Mouse (Mus musculus): ENCODE data around the gene Cers3.

Cers3 gene

DNA sequence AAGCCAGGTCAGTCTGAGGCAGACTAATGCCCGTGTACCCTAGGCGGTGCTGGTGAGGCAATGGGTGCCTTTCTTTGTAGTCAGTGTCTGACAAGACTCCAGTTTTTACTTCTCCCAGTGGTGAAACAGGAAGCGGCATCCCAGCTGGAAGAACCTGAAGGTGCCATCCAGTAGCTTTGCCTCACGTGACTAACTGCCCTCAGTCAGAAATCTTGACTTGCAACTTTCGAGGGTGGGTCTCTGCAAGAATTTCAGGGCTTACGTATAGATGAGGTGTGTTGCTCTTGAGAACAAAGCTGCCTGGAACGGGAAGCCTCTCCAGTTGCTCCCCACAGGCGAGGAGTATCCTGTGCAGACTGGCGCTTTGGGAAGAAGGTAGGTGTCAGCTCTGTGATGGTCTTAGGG, at the start of gene Cers3:
Gene Cers3 (plus strand): TSS at position 128 of the 405 bp plus-strand sequence.
- no peak for DNase-seq

DNA sequence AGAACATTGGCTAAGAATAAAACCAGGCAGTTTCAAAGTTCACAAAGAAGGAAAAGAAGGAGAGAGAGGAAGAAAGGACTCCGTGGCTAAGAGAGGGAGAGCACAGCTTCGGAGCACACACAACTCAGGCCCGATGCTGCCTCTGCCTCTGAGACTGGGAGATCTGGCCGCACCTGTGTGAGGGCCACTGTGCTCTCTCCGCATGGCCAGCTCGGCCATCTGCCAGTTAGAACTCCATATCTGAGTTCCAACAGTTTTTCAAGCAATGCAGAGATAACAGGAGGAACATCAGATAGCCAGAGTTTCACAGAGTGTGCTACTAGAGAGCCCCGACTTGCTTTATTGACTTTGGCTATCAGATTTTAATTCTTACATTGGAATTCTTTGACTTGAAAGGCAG, 48.8 kb upstream of the Cers3 start:
- DNase-seq = peak; percentile 7 to 11

DNA sequence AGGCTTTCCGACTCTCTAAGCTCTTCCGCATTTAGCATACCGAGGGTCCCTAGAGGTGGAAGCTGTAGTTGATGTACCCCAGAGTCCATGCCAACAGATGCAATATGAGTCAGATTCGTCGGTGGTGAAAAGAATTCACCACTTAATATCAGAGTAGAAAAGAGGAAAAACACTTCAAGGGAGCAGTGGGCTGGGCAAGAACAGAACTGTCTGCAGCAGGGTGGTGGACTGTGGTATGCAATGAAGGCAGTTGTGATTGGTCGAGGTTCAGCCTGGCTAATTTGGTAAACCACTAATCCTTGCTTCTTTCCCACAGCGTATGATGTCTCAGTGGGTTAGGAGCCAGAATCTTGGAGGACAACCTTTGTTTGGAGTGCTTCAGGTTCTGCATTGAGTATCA, 40.6 kb upstream of the Cers3 start:
- DNase-seq = no peak

DNA sequence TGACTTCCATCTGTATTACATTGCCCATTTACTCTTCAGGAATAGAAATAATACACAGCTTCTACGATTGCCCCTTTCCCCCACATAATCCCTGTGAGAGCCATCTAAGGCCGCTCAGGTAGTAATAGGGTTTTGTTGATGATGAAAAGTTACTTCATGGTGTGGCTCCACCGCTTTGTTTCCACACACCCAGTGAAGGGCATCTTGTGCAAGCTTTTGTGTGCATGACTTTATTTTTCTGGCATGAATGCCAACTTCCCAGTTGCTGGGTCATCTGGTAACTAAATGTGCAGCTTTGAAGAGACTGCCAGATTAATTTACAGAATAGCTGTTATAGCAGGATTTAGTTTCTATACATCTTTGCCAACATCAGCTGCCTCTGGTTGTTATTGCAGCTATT, 38.7 kb upstream of the Cers3 start:
- no peak for DNase-seq

DNA sequence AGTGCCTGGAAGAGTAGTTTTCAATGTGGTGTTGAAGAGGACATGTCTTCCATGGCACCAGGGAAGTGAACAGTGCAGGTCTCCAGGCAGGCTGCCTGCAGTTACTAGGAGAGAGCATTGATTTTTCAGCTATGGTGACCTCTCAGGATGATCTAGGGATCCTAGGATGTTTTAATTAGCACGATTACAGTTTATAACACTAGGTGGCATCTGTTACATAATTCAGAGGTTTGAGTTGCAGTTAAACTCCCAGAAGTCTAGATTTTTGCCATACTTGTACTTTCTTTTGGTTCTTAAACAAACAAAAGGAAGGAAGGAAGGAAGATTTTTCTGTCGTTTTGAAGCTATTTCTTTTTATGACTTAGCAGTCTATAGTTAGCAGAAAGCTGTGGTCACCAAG, 32.1 kb upstream of the Cers3 start:
- DNase-seq = no peak

DNA sequence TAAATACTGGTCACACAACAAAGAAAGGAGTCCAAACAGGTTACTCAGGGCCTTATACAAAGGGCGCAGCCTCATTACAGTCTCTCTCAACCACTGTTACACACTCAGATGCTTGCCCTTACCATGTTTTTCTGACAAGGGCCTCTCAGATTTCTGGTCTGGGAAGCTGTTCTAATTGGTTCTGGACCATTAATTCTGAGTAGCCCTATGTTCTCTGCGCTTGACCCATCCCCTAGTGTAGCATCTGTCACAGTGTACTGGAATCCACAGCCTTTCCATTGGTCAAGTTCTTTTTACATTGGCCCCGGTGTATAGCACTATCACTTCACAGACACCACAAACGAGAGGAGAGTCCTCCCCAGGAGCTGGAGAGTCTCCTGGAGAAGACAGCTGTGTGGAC, 18.8 kb upstream of the Cers3 start:
- DNase-seq = no peak

DNA sequence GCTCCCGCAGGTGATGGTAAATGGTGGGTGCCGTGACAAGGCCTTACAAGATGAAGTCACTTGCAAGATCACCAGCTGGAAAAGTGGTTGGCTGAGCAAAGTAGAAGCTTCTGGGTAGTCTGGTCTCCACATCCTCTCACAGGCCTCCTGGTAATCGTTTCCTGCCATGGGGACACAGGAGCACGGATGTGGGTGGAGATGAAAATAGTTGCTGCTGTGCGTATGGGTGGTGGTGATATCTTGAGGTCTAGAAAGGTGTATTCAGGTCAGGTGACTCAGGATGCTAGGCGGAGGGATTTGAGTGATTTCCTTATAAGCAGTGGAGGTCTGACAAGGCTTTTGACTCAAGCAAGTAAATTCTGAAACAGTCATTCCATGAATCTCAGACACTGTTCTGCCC, 18.4 kb upstream of the Cers3 start:
- DNase-seq = no peak

DNA sequence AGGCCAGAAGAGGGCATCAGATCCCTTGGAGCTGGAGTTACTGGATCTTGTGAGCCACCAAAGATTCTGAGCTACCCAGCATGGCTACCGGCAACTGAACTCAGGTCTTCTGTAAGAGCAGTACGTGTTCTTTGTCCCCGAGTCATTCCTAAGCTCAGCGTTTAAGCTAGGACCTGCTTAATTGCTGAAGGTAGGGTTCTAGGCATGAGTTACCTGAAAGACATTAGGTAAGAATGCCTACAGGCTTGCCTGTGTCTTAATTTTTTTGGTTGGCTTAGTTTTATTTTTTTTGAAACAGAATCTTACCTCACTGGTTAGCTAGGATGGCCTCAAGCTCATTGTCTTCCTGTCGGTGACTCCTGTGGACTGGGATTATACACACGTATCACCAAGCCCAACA, 15.2 kb upstream of the Cers3 start:
- no peak for DNase-seq

DNA sequence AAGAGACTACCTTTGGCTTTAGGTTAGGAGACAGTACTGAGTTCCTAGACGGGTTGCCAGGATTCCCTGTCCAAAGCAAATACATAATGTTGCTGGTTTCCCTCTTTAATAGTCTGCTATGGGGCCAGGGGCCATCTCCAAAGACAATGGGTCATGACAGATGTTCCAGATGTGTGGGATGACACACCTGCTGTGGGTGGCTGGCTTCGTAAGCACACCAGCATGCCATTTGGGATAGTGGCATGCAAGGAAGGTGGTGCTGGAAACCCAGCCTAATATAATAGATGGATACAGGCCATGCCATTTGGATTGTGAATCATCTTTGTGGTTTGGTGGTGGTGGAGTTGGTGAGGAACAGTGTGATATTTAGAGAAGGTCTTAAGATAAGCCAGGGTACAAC, 14.1 kb upstream of the Cers3 start:
- no peak for DNase-seq

DNA sequence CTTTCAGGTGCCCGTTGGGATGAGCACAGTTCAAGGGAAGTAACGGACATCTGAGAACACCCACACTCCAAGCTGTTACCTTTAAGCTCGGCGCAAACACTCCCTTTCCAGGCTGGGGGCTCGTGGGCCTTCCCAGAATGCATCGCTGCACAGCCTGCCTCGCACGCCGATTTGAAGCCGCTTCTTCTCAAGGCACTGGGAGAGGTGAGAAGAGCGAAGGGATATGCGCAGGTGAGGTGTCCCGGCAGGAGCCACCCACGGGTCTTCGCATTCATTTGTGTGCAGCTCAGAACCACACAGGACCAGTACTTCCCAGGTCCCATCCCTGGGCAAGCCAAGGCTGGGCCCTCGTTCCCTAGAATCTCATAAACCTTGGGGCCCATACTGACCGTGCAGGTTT, 9.9 kb upstream of the Cers3 start:
- no peak for DNase-seq

DNA sequence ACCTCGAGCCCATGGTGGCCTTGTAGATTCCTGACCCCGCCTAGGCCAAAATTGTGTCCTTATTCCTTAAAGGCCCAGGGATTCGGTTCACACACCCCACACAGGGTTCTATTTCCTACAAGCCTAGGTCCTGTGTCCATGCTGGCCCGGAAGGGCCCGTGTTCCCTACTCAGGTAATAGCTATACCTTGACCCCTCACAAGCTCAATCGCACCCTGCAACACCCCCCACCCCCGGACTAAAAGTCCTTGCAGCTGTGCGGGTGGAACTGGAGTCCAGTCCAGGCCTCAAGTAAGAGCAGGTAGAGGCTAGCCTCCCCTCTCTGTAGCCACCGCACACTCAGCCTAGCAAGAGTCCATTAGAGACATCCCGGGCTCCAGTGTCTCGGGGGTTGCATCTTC, 9.4 kb upstream of the Cers3 start:
- DNase-seq = no peak

DNA sequence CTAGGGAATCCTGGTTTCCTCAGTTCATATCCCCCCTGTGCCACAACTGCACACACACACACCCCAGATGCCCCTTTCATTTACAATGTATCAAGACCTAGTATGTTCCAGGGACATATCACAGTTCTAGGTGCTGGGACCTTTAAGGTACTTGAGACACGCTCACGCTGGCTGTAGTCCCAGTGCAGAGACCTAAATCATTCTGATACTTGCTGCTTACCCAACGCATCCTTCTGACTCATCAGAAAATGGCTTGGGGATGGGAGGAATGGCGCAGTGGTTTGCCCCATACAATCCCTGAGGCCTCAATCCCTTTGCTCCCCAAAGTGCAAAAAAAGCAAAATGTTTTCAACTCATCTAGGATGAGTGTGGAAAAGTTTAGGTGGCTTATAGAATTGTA, 8.8 kb upstream of the Cers3 start:
- DNase-seq = no peak

DNA sequence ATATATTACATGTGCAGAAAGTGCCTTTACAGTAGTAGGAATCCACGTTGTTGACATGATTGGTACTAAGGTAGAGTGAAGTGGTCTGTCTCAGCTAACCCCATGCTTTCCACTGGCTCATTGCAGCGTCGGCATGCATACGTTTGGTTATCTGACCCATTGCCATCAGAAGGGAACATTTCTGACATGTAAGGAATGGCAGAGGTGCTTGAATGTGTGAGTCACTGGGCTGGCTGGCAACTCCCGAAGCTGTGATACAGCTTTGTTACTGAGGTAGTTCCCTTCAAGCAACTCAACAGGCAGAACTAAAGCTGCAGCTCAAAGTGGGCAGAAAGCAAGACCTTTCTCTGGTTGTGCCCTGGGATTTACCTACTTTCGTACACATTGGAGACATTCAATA, 8.3 kb upstream of the Cers3 start:
- no peak for DNase-seq

DNA sequence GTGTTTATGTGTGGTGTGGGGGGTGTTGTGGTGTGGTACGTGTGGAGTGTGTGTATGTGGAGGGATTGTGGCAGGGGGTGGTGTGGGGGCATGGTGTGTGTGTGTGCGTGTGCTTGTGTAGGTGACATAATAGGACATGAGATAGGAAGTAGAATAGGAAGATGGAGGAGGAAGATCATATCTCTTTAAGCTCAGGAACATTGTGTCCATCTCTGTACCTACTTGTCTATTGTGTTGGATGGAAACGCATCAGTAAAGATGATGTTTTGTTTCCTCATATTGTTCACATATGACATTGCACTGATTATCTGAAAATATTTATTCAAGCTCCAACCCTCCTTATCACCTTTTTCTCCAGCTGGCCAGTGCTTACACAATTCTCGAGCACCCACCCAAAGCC, 5.9 kb upstream of the Cers3 start:
- no peak for DNase-seq

DNA sequence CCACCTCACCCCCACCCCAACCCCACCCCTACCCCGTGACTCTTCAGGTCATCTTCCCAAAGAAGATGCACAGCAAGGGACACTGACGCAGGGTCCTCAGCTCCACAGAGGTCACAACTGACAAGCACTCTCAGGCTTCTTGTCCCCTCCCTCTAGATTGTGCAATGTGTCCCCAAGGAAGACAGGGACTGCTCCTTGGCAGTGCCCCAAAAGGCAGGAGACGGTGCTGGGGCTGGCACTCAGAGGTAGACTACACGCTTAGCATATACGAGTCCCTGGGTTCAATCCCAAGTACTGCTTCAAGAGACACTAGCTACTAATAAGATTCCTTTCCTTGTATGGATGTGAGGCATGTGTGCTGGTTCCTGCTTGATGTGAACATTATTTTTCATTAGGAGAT, 2.3 kb upstream of the Cers3 start:
- DNase-seq = no peak

DNA sequence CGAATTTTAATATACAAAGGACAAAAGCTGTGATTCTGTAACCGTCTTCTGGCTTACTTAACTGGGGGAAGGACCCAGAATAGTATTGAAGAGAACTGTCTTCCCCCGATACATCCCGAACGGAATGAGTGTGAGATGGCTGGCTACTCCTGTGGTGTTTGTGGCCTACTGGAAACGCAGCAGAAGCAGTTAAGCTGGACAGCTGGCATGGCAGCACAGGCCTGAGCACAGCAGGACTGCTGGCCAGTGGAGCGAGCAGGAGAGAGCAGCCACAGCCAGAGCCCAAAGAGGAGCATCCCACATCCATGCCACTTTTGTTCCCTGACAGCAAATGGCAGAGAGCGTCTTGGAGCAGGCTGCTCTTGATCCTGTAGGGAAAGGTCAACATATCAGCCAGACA, 1.9 kb upstream of the Cers3 start:
- DNase-seq = no peak

DNA sequence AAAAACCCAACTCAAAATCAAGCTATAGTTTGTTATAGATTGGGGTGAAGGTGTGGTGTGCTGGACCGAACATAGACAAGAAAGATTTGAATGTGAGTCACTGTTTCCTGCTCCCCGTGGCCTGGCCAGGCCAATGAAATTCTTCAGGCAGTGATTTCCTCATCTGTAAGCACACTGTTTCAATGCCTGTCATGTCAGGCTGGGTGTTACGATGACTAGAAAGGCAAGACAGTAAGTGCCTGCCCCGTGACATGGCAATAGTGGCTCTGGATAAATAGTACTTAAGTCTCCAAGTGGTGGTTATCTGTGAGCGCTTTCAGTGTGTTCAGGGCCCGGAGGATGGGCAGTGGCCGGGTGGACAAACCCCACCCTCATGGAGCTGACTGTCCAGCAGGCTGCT, 3.7 kb downstream of the Cers3 start:
- DNase-seq = no peak

DNA sequence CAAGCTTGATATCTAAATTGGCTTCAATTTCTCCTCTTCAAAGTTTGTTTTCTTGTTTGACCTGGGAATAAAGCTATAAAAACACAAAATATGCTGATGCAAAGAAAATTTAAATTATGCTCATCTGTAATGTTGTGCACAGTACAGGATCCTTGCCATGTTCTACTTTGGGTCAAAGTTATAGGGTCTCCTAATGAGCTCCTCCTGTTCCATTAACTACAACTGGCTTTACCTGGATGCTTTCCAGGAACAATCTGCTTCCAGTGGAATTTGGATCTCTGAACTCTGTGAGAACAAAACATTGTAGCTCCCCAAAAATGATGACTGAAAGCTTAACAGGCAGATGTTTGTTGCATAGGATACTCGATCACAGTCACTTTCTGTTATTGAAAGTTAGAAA, 6.7 kb downstream of the Cers3 start:
- DNase-seq = no peak

DNA sequence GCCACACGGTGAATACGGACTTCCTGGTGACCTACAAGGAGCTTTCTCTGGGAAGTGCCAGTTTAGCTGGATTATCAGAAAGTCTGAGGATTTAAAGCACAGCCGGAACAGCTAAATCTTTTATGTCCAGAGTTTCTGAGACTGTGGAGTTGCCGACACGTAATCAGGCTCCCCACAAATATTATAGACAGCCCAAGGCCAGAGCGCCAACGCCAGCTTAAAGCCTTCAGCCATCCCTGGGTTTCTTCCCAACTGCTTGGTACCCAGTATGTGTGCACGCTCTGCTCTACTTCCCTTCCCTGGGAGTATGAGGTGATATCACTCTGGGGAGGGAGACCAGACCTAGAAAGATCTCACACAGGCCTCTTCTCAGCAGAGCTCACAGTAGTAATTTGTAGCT, 10.5 kb downstream of the Cers3 start:
- no peak for DNase-seq

DNA sequence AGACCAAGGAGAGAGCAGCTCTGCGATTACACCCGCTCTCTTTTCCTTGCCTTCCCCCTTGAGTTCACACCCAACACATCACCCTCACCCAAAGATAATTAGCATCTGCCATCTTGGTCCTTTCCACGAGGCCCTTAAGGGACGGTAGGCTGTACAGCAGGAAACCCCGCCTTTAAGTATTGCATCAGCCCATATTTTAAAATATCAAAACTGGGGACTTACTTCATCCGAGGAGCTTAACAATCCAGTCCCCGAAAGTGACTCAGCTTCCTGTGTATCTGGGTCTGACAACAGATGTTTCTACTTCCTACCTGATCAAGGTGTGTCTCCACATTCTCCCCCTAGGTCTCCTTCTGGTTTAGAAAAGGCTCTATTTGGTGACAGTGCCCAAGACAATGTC, 12.3 kb downstream of the Cers3 start:
- no peak for DNase-seq

DNA sequence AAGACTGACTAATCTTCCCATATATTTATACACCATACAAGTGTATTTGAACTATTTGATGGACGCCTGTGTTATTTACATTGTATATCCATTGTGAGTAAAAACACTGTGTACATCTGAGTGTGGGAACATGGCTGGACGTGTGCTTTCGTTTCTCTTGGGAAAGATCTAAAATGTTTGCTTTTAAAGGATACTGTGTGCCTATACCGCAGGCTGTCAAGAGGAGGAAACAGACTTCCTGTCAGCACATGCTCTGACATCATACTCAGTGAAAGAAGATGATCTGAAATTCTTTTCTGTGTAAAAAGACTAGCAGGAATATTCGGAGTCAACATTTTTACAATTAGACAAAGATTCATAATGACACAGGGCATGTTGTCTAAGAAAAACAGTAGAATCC, 26.6 kb downstream of the Cers3 start:
- no peak for DNase-seq

DNA sequence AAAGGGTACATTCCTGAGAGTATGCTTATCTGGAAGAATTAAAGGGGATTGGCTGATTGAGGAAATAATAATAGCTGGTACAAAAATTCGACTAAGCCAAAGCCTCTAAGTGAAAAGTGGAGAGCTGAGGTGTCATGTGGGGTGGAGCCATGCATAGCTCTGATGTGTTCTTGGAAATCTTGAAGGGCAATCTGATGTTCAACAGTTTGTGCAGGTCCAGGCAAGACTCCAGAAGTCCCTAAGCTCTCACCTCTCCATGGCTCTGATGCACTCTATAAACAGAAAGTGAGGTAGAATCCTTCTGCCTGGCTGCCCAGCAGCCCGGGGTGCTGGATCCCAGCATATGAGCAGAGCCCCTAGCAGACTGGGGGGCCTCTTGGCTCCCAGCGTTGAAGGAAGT, 27.4 kb downstream of the Cers3 start:
- no peak for DNase-seq

DNA sequence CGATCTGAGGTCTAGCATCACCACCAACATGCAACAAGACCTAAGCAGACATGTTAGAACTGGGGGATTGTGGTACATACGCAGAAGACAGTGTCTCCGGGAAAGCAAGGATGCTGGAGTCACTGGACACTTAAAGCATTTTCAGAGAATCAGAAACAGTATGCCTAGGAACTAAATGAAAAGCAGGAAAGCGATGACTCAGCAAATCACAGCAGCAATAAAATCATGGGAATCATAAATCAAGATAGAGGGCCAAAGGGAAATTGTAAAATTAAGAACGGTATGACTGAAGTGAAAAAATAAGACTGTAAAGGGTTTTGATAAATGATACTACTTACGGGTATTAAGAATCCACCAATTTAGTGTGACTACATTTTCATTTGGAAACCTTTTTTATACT, 27.9 kb downstream of the Cers3 start:
- no peak for DNase-seq

DNA sequence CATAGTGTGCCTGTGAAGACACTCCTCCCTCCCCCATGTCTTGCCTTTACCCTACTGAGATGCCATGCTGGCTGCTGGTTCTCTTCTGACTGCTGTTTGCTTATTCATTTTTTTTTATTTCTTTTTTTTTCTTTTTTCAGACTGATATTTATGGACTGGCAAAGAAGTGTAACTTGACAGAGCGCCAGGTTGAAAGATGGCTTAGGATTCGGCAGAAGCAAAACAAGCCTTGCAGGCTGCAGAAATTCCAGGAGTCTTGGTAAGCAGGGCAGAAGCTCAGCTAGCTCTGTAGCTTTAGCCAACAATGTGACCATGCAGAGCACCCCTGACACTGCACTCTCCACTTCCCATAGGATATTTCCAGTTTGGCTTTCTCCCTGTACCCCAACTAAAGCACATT, 36.1 kb downstream of the Cers3 start:
- no peak for DNase-seq

DNA sequence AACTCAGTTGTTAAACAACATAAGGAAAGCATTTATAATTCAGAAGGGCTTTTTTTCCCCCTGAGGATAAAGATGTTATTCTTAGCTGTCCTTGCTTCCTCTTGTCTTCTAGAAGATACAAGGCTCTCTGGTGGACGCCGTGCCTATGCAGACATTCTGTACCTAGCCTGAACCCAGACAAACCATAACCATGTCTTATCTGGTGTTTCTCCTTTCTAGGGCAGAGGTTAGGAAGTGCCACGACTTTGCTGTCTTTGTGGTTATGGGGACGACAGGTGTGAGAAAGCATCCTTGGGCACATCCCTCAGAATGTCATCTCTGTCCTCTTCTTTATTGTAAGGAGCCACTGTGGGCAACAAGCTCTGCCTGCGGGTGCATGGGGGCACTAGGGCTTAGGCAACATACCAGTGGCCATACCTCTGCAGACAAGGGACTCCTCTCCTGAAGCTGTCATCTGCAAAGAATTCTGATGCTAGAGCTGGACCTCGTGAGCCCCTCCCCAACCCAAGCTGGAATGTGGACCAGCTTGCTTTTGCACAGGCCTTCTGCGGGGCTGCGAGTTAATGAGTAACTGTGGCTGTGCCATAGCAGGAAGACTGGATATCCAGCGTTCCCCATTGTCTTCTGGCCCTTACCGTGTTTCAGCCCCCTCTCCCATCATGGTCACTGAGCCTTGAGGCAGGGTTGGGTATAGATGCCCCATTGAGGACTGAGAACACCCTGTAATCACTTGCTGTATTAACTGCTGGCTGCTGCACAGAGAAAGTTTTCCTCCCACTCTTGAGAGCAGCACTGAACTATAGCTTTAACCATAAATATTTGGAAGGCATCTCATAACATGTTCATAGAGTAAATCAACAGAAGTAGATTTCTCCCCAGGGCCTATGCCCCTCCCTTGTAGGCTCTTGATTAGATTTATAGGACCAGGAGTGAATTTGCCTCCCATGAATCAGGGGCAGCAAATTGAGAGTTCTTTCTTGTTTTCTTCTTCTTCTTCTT, 36.9 kb downstream of the Cers3 start:
- peak; percentile 68 to 81 for DNase-seq

Data from kidney, postnatal 4 days (tissue).